In the genomic region with DNA sequence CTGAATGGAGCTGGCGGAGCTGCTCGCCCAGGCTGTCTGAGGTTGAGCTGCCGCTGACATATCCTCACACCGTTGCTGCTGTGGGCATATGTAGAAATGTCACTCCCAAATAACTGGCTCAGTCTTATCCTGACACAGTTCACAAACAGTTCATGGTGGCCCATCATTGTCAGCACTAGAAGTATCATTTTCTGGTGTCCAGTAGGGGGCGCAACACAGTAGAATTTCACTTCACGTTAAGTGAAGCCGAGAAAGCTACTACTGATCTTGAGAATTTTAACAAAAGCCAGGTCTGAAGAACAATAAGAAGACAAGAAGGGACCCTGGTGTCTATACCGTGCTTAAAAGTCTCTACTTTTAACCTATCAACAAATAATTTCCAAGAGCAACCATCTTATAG, we compare ENCODE assay signal across 1 mouse cellular context.
TF ChIP-seq lines count a peak whose summit lies in the region.

No protein-coding gene starts in this region.

TF ChIP-seq in MEL, 35 proteins besides CTCF, POLR2A, EP300 and RAD21 (continued from another document):
- TF ChIP-seq BHLHE40 (IDR thresholded peaks at IDR 0.05; ENCODE audit: borderline replicate concordance, low read depth, low read length) (no peak), TAL1 (IDR thresholded peaks at IDR 0.05; ENCODE audit: low read length) (no peak), NELFE (IDR thresholded peaks at IDR 0.05; ENCODE audit: low read depth, low read length) (no peak), MXI1 (IDR thresholded peaks at IDR 0.05; ENCODE audit: low read depth, low read length) (no peak), HCFC1 (IDR thresholded peaks at IDR 0.05; ENCODE audit: low read depth, low read length) (no peak), MAX (IDR thresholded peaks at IDR 0.05; ENCODE audit: low read length) (no peak), MYC (IDR thresholded peaks at IDR 0.05; ENCODE audit: low read depth, low read length) (no peak), TBP (IDR thresholded peaks at IDR 0.05; ENCODE audit: low read depth, low read length) (no peak)
